Mouse (Mus musculus) kidney, adult 18-20 months (tissue): ENCODE measurements at regions not wholly inside any gene's neighbourhood (a gene's known extent, or its start where the extent isn't known, plus 50 kb on each side); places are given as distances from the start of the nearest gene placed in this dataset.
A peak's percentile ranks its signal among the peaks of the same experiment; 100 is the strongest.

Experiments used
- DNase-seq: peaks from one replicate; pipeline ENCODE4 v3.0.0; 2021

- DNase-seq = no peak
Measured at GRCm38 (mm10) chr19:25729103-25729502, 56.9 kb downstream of the Dmrt2 start.

GRCm38 (mm10) chr19:25729633-25730032 lies 57.4 kb downstream of the Dmrt2 start:
- DNase-seq = no peak

- no peak for DNase-seq
Measured at GRCm38 (mm10) chr19:25778455-25778854, 106.2 kb downstream of the Dmrt2 start.

DNA sequence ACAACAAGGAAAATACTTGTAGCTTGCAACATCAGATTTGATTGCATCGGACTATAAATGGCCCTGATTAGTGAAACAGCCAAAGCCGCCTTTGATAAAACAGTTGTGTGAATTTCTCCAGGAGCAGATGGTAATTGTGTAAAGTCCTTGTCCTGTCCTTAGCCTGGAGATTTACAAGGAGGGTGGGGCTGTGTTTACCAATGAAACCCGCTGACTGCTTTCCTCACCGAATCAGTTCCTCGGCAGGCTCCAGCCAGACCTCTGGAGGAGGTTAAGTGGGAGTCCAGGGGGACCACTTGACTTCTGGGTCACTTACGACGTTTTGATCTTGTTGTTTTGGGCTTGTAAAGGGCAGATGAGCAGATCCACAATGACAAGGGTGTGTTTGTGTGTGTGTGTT lies 107.1 kb downstream of the Dmrt2 start:
- DNase-seq = no peak

DNA sequence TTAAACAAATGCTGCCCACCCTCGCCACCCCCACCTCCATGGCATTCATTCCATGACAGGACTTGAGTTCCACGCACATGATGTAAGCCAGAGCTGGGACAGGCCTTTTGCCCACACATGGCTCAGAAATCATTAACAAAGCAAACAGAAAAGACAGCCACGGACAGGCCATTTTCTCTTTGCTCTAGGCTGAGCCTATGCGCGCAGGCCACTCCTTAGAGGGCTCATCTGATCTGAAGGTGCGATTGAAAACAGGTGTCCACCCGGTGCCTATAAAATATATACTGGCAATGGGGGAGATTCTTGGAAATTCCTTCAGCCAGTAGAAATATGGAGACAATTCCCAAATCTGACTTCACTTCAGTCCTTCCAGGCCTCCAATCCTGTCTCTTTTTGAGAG lies 109.1 kb downstream of the Dmrt2 start:
- no peak for DNase-seq

- no peak for DNase-seq
Measured at GRCm38 (mm10) chr19:25802692-25803091, 130.5 kb downstream of the Dmrt2 start.

- DNase-seq = no peak
Measured at GRCm38 (mm10) chr19:25805351-25805750, 133.1 kb downstream of the Dmrt2 start.

- no peak for DNase-seq
Measured at GRCm38 (mm10) chr19:25813651-25814050, 141.4 kb downstream of the Dmrt2 start.

GRCm38 (mm10) chr19:25845158-25845557 lies 172.9 kb downstream of the Dmrt2 start:
- DNase-seq = no peak

- peak; percentile 42 for DNase-seq
Measured at GRCm38 (mm10) chr19:25856344-25856743, 184.1 kb downstream of the Dmrt2 start.

DNA sequence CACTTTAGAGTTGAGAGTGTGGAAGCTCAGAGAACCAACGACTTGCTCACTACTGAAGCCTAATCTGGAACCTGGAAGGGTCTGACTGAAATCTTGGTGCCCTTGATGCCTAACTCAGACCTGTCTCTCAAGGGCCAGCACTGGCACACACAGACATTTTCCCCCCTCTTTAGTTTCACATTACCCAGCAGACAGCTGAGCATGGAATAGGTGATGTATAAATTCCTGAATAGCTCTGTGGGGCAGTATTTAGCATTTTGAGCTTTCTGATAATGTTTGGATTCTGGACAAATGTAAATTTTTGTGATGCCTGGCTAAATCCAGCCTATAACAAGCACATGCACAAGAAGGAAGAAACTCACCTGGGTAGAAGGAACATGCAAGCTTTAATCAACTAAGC lies 191.1 kb downstream of the Dmrt2 start:
- peak; percentile 7 for DNase-seq

- DNase-seq = no peak
Measured at GRCm38 (mm10) chr19:25906721-25907120, 234.5 kb downstream of the Dmrt2 start.

DNA sequence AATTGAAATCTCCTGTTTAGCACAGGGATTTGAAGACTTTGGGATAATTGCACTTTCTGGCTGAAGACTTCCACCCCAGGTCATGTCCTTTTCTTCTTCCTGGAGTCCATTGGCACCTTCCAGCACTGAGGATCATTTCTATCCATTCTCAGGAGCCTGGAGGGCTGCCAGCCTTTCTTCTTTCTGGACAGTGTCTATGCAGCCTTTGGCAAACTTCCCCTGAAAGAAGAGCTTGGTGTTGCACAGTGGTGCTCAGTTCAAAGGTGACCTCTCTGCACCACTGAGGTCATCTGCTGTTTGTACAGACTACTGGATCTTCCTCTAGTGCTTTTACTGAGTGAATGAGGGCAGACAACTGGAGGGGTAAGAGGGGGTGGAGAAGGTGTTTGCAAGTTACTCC lies 249.8 kb downstream of the Dmrt2 start:
- DNase-seq = peak; percentile 12

DNA sequence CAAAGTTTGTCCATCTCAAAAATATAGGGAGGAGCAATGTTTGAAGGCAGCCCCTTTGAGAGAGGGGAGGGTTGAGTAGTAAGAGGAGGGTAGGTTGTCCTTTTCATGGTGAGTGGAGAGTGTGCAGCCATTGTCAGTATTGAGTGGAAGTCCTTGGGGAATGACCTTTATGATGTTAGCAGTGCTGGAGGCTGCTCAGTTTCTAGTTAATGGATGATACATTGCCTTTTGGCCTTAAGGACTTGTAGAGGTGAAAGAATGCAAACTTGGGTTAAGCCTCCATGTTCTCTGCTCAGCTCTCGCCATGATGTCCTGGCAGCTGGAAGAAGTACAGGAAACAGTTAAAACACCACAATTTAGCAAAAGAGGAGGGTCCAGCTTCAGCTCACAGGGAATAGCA lies 250.6 kb downstream of the Dmrt2 start:
- DNase-seq = no peak

DNA sequence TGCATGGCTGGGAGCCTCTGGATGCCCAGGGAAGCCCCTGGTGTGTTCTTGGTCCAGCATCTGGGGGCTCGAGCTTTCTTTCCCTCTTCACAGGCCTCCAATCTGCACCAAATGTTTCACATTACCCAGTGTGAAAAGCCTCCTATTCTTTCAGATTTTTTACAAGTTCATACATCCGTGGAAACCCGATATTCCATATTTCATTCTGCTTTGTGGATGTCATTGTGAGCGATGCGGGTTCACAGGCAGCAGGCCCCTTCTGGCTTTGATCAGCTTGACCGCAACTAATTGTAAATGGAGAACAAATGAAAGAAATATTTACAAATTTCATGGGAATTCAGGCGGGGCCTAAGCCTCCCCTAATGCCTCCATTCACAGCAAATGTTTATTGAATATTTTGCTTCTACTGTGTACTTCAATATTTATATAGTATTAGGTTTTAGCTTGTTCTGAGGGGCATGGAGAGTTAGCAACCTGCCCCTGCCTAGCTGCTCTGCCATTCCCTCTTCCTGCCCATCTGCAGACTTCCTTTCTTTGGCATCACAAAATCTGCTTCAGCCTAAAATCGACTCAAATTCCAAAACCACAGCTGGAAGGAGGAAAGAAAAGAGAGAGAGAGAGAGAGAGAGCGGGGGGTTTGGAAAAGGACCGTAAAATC lies 251.6 kb downstream of the Dmrt2 start:
- DNase-seq = no peak

- DNase-seq = no peak
Measured at GRCm38 (mm10) chr19:25924385-25924769, 252.2 kb downstream of the Dmrt2 start.

GRCm38 (mm10) chr19:25927220-25927619 lies 255.0 kb downstream of the Dmrt2 start:
- no peak for DNase-seq

DNA sequence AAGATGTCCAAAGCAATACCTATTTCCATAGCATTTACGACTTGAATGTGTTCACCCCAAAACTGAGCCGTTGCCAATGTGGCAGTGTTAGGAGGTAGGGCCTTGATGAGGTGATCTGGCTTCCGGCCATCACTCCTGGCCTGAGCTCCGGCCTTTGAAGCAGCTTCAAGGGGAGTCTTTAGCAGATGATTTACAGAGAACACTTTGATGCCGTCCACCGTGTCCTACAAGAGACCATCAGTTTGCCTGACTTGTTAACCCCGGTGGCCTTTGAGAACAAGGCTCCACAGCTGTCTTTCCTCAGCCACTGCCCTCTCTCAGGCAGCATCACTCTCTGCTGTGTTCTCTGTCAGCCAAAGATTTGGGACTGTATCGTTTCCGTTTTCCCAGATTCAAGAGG lies 265.1 kb downstream of the Dmrt2 start:
- no peak for DNase-seq

- no peak for DNase-seq
Measured at GRCm38 (mm10) chr19:25971210-25971609, 299.0 kb downstream of the Dmrt2 start.

GRCm38 (mm10) chr19:25975202-25975601 lies 303.0 kb downstream of the Dmrt2 start:
- no peak for DNase-seq

GRCm38 (mm10) chr19:25980308-25980707 lies 308.1 kb downstream of the Dmrt2 start:
- no peak for DNase-seq

- DNase-seq = no peak
Measured at GRCm38 (mm10) chr19:26014620-26015180, 342.5 kb downstream of the Dmrt2 start.

- no peak for DNase-seq
Measured at GRCm38 (mm10) chr19:26021141-26021540, 348.9 kb downstream of the Dmrt2 start.

DNA sequence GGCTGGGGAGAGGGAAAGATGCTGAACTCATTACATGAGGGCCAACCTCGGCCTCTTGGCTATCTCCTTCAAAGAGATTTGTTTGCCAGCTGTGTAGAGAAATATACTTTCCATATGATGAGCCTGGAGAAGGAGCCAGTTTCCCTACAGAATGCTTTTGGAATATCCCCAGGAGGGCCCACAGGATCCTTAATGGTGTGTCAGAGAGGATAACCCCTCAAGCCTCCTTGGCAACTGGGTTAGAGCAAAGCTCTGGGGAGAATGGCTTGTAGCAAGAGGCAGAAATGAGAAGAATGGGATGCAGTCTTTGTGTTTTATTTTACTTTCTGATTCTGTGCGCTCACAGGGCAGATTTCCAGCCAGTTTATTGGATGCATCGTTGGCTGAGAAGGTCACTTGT lies 353.9 kb downstream of the Dmrt2 start:
- no peak for DNase-seq

DNA sequence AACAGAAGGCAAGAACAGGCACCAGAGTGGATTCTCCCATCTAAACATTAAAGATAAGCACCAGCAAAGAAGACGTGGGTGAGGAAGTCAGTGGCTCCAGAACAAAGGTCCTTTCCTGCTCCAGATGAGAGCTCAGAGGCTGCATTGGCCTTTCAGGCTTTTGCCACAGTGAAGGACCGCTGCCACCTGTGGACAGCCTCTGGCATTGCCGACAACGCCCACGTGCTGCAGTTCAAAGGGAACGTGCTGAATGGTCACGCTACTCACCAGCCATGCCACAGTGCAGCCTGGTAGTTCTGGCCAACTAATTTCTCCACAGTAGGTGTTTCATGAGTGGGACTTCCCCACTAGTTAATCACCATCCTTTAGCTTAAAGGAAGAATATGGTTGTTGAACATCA lies 365.1 kb downstream of the Dmrt2 start:
- peak; percentile 64 for DNase-seq
